Mouse (Mus musculus): ENCODE results near the gene H2afy.

The H2afy gene

DNA sequence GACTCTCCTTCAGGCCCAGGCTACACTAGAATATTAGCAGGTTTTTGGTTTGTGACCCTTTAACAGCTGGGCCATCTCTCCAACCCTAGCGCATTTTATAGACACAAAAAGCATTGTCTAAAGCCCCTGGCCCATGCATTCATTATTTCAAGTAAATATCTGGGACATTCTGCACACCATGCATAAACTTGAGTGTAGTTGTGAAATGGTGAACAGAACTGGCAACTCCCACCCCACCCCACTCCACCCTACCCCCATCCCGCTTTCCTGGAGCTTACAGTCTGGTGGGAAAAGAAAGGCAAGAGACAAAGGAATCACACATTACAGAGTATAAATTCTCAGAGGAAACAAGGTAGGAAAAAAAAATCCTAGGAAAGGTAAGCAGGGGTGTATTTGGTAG is at the start of gene H2afy:
TSS of gene H2afy (minus strand) at position 162 of the 400 bp plus-strand sequence.
- no peaks in the 10 kb centered on the region for H3K27me3 ChIP-seq (ENCODE audit: control insufficient read depth, insufficient read depth, low read length, poor library complexity, severe bottlenecking)
- no peak for DNase-seq (ENCODE audit: low read depth, low spot score)
- H3K36me3 ChIP-seq (ENCODE audit: control insufficient read depth, insufficient read depth, low read length, poor library complexity, severe bottlenecking) = no peaks in the 10 kb centered on the region

DNA sequence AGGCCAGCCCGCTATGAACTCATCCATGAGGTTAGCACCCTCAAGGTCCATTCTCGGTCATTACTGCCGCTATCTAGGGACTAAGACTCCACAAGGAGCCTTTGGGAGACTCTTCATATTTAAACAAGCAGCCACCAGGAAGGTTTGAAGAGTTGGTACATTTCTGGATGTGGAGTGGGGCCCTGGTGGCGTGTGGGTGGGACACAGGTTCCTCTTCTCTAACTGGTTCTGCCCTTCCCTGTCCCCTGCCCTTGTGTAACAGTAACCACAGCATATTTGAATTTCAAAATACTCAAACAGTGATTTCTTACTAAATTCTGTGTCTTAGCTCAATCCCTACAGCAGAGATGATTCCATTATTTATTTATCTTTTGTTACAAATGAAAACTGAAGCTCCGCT is 47.5 kb upstream of the H2afy start:
- Histone ChIP-seq H3K27me3 (ENCODE audit: control insufficient read depth, insufficient read depth, low read length, poor library complexity, severe bottlenecking) (no peaks in the 10 kb centered on the region), H3K36me3 (ENCODE audit: control insufficient read depth, insufficient read depth, low read length, poor library complexity, severe bottlenecking) (no peaks in the 10 kb centered on the region)
- no peak for DNase-seq (ENCODE audit: low read depth, low spot score)

DNA sequence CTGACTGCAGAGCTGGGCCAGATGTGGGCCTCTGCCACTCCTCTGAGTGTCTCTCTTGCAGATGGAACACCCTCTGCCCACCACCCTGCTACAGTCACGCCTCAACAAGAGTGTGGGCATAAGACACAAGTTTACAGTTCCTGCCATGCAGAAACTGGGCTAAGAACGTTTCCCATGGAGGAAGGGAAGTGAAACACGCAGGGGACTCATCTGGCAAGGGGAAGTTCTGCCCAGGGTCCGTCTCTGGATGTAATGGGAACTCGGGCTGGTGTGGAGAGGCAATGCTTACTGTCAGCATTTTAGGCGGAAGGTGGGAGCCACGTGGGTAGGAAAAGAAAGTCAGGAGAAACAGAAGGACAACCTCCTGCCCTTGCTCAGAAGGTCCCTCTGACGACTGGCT is 45.3 kb upstream of the H2afy start:
- DNase-seq (ENCODE audit: low read depth, low spot score) = peak; percentile 35
- H3K27me3 ChIP-seq (ENCODE audit: control insufficient read depth, insufficient read depth, low read length, poor library complexity, severe bottlenecking) = no peaks in the 10 kb centered on the region
- no peaks in the 10 kb centered on the region for H3K36me3 ChIP-seq (ENCODE audit: control insufficient read depth, insufficient read depth, low read length, poor library complexity, severe bottlenecking)

DNA sequence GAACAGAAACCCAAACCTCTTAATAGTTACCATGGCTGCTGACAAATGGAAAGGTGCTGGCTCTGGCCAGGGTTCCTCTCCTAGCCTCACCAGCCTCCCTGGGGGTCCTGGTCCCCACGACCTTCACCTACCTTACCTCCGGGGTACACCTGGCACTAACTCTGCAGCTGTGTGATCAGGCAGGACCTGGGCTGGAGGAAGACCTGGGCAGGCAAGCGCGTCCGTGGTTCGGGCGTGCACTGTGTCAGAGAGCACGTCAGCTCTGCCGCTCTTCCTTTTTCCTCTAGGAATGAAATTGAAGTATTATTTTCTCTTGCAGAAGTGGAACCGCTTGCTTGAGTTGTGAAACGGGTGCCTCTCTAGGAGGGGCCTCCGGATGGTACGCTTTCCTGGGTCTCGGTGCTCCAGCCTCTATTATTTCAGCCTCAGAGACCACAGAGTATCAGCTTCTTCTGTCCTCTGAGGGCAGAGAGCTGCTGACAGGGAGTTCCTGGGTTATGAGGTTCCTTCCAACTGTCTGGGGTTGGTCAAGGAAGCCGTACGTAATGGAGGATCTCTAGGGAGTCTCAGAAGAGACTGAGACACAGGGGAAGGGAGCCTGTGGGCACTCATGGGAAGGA is 42.4 kb upstream of the H2afy start, which contains the start of gene Tifab:
TSS of gene Tifab (minus strand) at position 470 of the 620 bp plus-strand sequence.
- Histone ChIP-seq H3K27me3 (ENCODE audit: control insufficient read depth, insufficient read depth, low read length, poor library complexity, severe bottlenecking) (no peaks in the 10 kb centered on the region), H3K36me3 (ENCODE audit: control insufficient read depth, insufficient read depth, low read length, poor library complexity, severe bottlenecking) (no peaks in the 10 kb centered on the region)
- peak; percentile 36 for DNase-seq (ENCODE audit: low read depth, low spot score)

DNA sequence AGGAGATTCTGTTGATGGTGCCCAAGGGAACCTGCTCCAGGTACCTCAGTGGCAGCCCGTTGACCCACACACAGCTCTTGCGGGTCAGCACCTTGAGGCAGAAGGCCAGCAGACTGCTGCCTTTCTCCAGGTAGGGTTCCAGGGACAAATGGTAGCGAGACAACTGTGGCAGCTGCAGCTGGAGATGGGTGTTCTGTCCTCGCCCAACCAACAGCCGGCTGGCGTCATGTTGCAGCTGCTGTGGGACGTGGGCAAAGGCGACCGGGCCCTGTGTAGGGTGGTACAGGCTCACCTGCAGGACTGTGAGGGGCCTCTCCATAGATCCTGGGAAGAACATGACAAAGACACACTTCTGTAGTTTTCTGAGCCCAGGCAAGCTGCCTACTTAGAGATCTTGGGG is 40.1 kb upstream of the H2afy start:
- no peak for DNase-seq (ENCODE audit: low read depth, low spot score)
- Histone ChIP-seq H3K36me3 (ENCODE audit: control insufficient read depth, insufficient read depth, low read length, poor library complexity, severe bottlenecking) (no peaks in the 10 kb centered on the region), H3K27me3 (ENCODE audit: control insufficient read depth, insufficient read depth, low read length, poor library complexity, severe bottlenecking) (no peaks in the 10 kb centered on the region)

DNA sequence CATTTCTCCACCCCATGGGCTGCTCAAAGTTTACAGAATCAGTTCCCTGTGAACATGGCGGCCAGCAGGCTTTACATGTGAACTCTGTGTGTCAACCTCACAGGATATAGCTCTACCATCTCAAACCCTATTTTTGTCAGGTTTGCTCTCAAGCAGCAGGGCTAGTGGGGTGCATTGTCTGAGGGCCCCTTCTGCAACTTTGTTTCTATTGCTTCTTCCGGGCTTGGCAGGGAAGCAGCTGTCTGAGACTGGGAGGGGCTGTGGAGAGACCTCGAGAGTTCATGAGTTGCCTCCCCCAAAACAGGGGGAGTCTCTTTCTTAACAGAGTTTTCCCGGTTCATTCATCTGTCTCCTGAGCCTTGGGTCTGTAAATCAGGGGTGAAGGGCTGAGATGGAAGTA is 39.7 kb upstream of the H2afy start:
- Histone ChIP-seq H3K36me3 (ENCODE audit: control insufficient read depth, insufficient read depth, low read length, poor library complexity, severe bottlenecking) (no peaks in the 10 kb centered on the region), H3K27me3 (ENCODE audit: control insufficient read depth, insufficient read depth, low read length, poor library complexity, severe bottlenecking) (no peaks in the 10 kb centered on the region)
- DNase-seq (ENCODE audit: low read depth, low spot score) = no peak

DNA sequence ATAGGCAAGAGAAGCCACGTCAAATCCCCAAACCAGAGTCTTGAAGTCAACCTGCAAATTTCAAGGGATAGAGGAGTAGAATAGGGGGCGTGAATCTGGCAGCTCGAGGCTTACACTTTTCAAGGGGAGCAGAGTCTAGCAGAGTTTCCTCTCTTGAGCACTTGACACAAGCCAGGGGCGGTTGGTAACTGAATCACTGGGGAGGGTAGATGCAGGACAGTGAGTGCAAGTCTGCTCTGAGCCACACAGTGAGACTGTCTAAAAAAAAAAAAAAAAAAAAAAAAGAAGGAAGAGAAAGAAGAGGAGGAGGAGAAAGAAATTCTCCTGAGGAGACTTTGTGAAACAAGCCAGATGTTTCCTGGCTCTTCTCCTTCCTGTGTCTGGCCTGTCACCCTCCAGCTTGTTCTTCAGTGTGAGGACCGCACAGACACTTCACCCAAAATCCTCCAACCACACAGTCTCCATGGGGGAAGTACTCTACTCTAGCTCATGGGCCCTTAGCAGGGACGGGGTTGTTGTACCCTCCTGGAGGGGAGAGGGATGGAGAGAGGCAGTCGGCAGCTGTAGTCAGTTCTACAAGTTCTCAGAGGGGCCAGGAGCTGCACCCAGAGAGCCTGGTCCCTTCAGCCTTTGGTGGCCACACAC is 36.9 kb upstream of the H2afy start:
- no peaks in the 10 kb centered on the region for H3K36me3 ChIP-seq (ENCODE audit: control insufficient read depth, insufficient read depth, low read length, poor library complexity, severe bottlenecking)
- H3K27me3 ChIP-seq (ENCODE audit: control insufficient read depth, insufficient read depth, low read length, poor library complexity, severe bottlenecking) = no peaks in the 10 kb centered on the region
- no peak for DNase-seq (ENCODE audit: low read depth, low spot score)

DNA sequence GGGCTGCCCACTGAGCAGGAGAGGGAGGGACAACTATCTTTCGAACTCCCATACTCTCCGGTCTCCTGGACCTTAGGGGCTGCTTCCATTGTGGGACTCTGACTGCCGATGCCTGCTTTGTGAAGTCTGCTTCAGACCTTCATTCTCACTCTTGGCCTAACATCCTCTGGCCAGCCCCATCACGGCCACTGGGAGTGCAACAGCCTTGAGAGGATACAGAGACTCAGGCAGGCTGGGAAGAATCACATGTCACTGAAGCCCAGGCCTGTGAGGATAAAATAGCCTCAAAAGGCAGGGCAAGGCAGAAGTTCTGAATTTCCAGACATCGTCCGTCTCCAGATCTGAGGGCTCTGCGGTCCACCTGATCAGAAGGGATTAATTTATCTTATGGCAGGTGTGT is 35.9 kb upstream of the H2afy start:
- Histone ChIP-seq H3K27me3 (ENCODE audit: control insufficient read depth, insufficient read depth, low read length, poor library complexity, severe bottlenecking) (no peaks in the 10 kb centered on the region), H3K36me3 (ENCODE audit: control insufficient read depth, insufficient read depth, low read length, poor library complexity, severe bottlenecking) (no peaks in the 10 kb centered on the region)
- DNase-seq (ENCODE audit: low read depth, low spot score) = no peak

DNA sequence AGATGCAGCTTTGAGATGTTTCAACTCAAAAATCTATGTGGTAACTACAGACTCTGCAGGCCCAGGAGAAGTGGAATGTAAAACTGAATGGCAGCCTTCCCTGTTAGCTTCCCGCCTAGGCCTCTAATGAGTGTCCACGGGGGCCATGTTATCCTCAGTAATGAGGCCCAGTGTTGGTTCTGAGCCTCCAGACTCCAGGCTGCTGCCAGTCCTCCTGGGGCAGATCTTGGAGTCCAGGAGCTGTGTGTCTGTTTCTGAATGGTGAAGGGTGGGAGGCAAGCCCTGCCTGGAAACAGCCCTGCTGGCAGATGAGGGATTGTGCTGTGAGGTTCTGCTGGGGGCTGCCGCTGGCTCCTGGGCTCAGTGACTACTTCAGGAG is 32.2 kb upstream of the H2afy start:
- Histone ChIP-seq H3K36me3 (ENCODE audit: control insufficient read depth, insufficient read depth, low read length, poor library complexity, severe bottlenecking) (no peaks in the 10 kb centered on the region), H3K27me3 (ENCODE audit: control insufficient read depth, insufficient read depth, low read length, poor library complexity, severe bottlenecking) (no peaks in the 10 kb centered on the region)
- no peak for DNase-seq (ENCODE audit: low read depth, low spot score)

DNA sequence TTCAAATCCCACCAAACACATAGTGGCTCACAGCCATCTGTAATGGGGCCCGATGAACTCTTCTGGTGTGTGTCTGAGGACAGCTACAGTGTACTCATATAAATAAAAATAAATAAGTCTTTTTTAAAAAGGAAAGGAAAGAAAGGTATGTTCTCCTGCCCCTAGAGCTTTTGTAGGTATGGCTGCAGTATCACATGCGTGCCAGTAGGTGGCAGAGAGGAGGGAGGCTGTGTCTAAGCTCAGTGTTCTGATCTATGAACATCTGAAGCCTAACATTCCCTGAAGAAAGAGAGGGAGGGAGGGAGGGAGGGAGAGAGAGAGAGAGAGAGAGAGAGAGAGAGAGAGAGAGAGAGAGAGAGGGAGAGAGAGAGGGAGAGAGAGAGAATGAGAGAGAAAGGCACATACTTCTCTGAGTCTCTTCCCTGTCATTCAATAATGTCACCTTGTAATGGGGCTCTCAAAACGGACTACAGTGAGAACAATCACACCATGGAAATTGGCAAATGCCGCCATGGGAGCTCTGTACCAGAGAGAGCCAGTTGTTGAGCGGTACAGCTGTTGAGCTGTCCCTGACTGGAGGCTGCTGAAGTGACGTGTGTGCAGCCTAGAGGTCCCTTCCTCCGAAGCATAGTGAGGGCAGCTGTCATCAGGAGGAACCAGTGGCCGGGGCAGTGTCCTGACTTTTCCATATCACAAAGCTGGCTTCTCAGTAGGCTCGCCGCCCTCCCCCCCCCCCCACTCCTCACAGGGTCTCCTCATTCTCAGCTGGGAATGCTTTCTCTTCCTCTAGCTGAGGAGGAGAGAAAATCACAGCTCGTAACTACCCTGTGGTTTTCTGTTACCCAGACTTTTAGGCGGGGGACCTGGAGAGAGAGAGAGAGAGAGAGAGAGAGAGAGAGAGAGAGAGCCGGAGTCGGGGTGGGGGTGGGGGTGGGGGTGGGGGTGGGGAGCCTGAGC is 31.6 kb upstream of the H2afy start:
- peak; percentile 67 for DNase-seq (ENCODE audit: low read depth, low spot score)

DNA sequence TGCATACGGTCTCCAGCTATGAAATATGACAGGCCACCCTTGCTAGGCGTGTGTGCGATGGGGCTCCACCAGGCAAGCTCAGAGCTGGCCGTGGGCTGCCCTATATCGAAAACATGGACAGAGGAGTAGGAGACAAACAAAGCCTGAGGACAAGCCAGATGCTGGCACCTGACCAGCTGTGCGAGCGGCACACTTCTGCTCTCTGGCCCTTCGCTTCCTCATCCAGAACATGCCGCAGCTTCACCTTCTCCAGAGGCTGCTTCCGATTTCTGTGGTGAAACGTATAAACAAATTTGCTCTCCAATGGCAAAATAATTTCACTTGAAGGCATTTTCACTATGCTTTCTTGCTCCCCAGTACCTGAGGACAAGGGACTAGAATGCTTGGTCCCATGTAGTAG is 29.4 kb upstream of the H2afy start:
- Histone ChIP-seq H3K27me3 (ENCODE audit: control insufficient read depth, insufficient read depth, low read length, poor library complexity, severe bottlenecking) (no peaks in the 10 kb centered on the region), H3K36me3 (ENCODE audit: control insufficient read depth, insufficient read depth, low read length, poor library complexity, severe bottlenecking) (no peaks in the 10 kb centered on the region)
- peak; percentile 26 for DNase-seq (ENCODE audit: low read depth, low spot score)

More for the DNA sequence above, 31.6 kb upstream of the H2afy start:
- no peaks in the 10 kb centered on the region for H3K27me3 ChIP-seq (ENCODE audit: control insufficient read depth, insufficient read depth, low read length, poor library complexity, severe bottlenecking)
- no peaks in the 10 kb centered on the region for H3K36me3 ChIP-seq (ENCODE audit: control insufficient read depth, insufficient read depth, low read length, poor library complexity, severe bottlenecking)

DNA sequence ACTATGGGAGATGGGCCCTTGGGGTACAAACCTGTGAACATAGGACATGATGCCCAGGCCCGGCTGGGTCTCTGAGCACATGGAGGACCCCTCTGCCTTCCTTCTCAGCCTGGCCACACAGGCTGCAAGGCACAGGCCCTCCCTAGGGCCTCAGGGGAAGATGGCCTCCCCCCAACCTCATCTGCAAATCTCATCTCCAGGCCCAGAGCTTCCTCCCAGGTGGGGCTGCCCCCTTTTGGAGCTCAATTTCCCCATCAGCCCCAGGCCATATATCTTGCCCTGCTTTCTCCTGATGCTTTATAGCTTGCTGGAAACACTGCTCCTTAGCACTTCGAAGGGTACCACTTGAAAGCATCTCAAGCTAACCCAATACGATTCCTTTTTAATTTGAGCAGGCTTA is 28.2 kb upstream of the H2afy start:
- Histone ChIP-seq H3K36me3 (ENCODE audit: control insufficient read depth, insufficient read depth, low read length, poor library complexity, severe bottlenecking) (no peaks in the 10 kb centered on the region), H3K27me3 (ENCODE audit: control insufficient read depth, insufficient read depth, low read length, poor library complexity, severe bottlenecking) (no peaks in the 10 kb centered on the region)
- DNase-seq (ENCODE audit: low read depth, low spot score) = no peak

DNA sequence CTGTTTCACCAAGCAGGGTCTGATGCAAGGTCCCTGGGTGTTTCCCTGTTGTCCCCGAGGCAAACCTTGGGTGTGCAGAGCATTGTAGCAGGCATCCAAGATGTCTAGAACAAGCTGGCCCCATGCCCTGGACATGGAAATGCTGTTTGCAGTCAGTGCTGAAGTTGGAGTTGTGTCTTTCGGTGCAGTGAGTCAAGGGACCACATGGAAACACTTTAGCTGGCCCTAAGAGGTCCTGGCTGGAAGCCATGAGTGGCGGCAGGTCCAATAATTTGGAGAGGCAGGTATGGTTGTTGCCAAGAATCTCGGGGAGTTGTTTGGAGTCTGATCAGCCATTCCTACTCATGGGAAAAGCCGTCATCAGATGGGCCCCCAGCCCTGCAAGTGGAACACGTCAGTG is 27.6 kb upstream of the H2afy start:
- DNase-seq (ENCODE audit: low read depth, low spot score) = no peak
- H3K36me3 ChIP-seq (ENCODE audit: control insufficient read depth, insufficient read depth, low read length, poor library complexity, severe bottlenecking) = no peaks in the 10 kb centered on the region
- H3K27me3 ChIP-seq (ENCODE audit: control insufficient read depth, insufficient read depth, low read length, poor library complexity, severe bottlenecking) = no peaks in the 10 kb centered on the region

DNA sequence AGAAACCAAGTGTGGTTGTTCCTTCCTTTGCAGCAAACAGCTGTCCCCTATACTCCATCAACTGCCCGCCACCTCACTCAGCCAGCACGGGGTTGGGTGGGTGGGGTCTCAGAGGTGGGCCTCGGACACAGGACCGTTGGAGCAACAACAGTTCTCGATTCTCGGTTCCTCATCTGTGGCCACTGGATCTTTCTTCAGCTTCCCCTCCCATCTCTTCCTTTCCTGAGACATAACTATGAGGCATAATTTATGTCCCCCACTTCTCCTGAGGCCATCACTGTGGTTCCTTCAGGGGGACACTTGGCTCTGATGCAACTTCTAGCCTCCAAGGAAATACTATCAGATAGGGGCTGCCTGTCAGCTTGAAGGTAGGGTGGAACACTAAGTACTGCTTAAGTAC is 26.7 kb upstream of the H2afy start:
- Histone ChIP-seq H3K27me3 (ENCODE audit: control insufficient read depth, insufficient read depth, low read length, poor library complexity, severe bottlenecking) (no peaks in the 10 kb centered on the region), H3K36me3 (ENCODE audit: control insufficient read depth, insufficient read depth, low read length, poor library complexity, severe bottlenecking) (no peaks in the 10 kb centered on the region)
- peak; percentile 24 for DNase-seq (ENCODE audit: low read depth, low spot score)
